Mouse (Mus musculus) heart, postnatal 0 days (tissue): ENCODE data around the gene Gipc3.

Experiments
- CTCF ChIP-seq: IDR thresholded peaks from 2 replicates; pipeline ENCODE4 v1.5.1; 2016; ENCODE audit warnings: antibody characterized with exemption, control low read depth, low read depth
- EP300 ChIP-seq: IDR thresholded peaks from 2 replicates; pipeline ENCODE4 v1.6.1; 2016; ENCODE audit warnings: antibody characterized with exemption, low read depth

- TF ChIP-seq CTCF = no peak
- TF ChIP-seq EP300 = no peak
Measured at GRCm38 (mm10) chr10:81360721-81361120, 17.7 kb upstream of the Gipc3 start.
